Mouse (Mus musculus) gastrocnemius, postnatal 36 days (tissue): Measurements from ENCODE around the gene Dbp. TPM values are rescaled to one million over a fixed set of nuclear protein-coding genes. Genes with fewer than 3 reads are reported as not detected.

ENCODE experiments used
- DNase-seq, 2 experiments: peaks; one replicate each; pipeline ENCODE4 v3.0.0; 2022
- intact Hi-C: fragments of 180-260 bp; cut with DNase I; formaldehyde crosslinking; loops from one replicate; pipeline ENCODE4 v1.15.1; 2025
- total RNA-seq, 2 experiments: library from RNA; stranded (reverse); gene quantifications; 2 replicates each; pipeline ENCODE4 v1.2.3; 2021

Gene Dbp
- total RNA-seq, 2 experiments from 2014 or later = 52.8 to 118 TPM

DNA sequence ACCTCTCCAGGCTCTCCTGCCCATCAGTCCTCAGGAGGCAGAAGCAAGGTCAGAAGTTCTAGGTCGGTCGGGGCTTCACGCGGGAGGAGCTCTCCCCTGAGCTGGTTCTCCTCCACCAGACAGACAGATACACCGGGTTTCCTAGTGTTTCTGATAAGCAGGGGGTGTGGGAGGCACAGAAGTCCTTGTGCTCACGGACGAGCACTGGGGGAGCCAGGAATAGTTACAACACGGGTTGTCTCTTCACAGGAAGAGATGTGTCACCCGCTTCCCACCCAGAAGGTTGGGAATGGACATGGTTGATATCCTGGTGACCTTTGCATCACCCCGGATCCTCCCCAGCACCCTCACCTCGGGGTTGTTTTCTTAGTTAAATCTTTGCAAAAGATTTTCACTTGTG lies 15.1 kb upstream of the Dbp start:
- intact Hi-C loops = loop anchor here (5.0 kb wide), 1 partner anchor 32 kb away; no protein-coding TSS in a partner anchor
- DNase-seq = no peak

DNA sequence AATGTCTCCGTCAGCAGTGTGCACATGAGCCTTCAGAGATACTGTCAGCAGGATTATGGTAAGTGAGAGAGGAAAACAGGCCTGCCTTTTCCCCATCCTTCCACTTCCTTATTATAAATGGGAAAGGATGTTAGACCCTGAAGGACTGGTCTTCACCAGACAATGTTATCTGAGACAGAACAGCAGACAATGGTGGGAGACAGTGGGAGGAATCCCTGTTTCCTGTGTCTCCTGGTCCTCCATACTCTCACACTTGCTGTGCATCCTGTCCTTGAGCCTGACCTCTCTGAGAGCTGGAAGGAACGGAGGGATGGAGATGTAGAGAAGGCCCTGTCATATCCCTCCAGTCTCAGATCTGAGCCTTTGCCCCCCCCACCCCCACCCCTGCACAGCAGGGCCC lies 12.5 kb upstream of the Dbp start:
- no peak for DNase-seq
- intact Hi-C loops = loop anchor here (5.0 kb wide), 1 partner anchor 35 kb away; no protein-coding TSS in a partner anchor

DNA sequence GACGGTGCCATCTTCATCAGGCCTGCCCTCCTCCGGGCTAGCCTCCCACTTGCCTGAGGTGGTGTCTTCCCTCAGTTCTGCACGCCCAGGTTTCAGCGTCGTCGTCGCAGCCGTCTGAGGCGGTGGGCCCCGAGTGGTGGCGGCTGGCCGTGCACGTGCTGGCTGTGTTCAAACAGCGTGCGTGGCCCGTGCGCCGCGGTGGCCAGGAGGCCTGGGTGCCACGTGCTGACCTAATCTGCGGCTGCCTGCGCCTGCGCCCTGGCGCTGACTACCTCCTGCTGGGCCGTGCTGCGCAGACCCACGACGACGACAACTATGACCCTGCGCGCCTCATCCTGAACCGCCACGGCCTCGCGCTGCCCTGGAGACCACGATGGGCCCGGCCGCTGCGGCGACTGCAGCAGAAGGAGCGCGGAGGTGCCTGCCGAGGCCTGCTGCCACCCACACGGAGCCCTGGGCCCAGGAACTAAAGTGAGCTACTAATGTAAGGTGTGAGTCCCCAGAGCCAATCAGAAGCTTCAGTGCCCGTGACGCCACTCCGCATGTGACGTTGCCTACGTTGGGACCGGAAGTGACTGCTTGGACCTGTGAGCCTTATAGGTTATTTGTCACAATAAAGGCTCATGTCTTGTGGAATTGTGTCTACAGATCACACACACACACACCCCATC lies 10.8 kb upstream of the Dbp start, which contains the start of gene Sec1:
Sec1 (minus strand) TSS at position 482 of the 671 bp plus-strand sequence.
- DNase-seq = no peak
- intact Hi-C loops = loop anchor here (5.0 kb wide), 1 partner anchor 37 kb away; no protein-coding TSS in a partner anchor

DNA sequence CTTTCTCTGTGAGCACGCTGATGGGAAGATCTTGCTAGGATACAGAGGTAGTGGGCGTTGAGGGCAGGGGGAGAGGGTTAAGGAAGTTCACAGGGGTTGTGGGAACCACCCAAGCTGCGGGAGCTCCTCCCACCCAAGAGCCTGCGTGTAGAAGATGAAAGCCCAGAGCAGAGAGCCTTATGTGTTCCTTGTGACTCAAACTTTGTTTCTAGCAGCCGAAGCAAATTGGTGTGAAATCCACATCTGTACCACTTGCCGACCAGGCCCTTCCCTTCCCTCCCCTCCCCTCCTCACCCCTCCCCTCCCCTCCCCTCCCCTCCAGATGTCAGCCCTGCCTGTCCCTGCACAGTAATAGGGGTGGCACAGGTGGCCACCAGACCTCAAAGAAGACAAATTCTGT lies 9.8 kb upstream of the Dbp start:
- intact Hi-C loops = no loop called here
- no peak for DNase-seq

DNA sequence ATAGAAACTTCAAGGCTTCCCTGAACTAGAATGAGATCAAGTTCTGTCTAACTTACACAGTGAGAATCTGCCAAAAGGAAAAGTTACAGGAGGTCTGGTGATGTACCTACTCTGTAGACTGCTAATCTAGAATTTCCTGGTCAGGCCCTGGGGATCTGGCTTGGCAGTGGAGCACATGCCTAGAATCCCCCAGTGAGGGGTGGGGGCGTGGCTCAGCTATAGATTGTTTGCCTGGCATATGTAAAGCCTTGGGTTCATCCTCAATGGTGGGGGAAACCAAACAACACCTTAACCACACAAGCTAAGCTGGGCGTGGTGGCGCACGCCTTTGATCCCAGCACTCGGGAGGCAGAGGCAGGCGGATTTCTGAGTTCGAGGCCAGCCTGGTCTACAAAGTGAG lies 7.0 kb upstream of the Dbp start:
- intact Hi-C loops = no loop called here

DNA sequence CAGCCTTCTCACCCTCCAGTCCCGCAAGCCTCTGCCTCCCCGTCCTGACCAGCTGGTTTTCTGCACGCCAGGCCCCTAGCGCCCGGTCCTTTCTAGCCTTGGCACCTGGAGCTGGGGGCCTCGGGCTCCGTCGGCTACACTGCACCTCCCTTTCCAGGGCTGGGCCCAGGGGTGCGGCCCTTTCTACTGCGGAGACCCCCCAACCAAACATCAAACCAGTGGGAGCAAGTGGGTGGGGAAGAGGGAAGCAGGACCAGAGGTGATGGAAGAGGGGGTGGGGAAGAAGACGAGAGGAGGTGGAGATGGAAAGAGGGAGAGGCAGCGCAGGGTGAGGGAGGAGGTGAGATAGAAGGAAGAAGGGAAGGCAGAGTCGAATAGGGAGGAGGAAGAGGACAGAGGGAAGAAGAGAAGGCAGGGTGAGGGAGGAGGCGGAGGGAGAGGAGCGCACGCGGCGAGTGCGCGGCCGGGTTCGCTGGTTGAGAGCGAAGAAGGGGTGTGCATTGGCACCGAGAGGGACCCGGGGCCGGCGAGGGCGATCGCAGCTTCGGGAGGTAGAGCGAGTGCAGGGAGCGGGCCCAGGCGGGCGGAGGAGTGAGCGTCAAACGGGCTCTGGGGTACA lies 5.3 kb upstream of the Dbp start, which contains the start of gene Car11:
Car11 (plus strand) TSS at position 321 of the 619 bp plus-strand sequence.
- intact Hi-C loops = no loop called here
- DNase-seq = no peak

More for the DNA sequence above, 7.0 kb upstream of the Dbp start:
- DNase-seq = no peak

DNA sequence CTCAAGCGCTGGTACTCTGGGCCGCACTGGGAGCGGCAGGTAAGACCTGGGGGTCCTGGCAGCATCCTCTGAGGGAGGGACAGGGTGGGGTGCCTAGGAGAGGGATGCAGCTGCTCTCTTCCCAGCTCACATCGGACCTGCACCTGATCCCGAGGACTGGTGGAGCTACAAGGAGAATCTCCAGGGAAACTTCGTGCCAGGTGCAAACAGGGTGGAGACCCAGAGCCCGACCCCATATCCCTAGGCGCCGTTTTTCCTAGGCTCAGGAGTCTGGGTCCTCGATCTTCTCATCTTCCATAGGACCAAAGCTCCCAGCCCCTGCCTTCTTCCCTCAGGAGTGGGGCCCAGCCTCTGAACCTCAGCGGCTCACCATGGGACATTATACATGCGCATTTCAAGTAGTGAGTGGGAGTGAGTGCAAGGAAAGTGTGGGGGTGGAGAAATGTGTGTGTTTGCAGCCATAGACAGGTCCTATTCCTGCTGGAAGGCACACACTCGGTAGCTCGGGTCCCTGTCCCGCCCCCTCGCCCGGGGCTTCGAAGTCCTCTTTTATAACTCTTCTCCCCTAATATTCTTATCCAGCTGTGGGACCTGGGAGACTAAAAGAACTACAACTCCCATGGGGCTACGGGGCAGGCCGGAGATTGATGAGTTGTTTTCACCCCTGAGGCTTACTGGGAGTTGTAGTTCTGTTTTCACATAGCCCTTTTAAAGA lies 4.4 kb upstream of the Dbp start:
- intact Hi-C loops = no loop called here
- peak; percentile 62 to 65 for DNase-seq

DNA sequence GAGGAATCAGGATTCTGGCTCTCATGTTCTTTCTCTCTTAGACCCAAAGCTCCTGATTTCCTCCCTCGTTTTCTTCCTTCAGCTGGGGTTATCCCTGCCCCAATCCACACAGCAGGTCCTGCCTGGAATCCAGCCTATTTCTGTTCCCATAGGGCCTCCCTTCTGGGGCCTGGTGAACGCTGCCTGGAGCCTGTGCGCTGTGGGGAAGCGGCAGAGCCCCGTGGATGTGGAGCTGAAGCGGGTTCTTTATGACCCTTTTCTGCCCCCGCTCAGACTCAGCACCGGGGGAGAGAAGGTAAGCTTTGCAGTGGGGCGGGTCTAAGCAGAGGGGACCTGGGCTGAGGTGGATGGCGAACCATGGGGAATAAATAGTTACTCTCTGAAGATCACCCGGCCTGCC lies 3.8 kb upstream of the Dbp start:
- DNase-seq = no peak
- intact Hi-C loops = no loop called here

DNA sequence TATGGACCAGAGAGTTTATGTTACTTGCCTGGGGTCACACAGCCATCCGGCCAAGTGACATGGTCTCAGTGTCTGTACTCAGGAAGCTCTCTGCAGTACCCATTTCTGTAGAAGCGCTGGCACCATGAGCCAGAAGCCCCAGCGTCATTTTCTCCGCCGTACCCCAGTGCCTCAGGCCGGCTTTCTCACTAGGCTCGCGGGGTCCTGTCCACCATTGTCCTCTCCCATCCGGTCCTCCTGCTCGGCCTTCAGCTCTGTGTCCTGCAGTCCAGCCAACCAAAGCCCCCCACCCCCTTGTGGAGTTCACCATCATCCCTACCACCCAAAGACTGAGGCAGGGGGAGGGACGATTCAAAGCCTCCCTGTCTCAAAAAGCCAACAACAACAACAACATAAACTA lies 3.3 kb upstream of the Dbp start:
- DNase-seq = no peak
- intact Hi-C loops = no loop called here

DNA sequence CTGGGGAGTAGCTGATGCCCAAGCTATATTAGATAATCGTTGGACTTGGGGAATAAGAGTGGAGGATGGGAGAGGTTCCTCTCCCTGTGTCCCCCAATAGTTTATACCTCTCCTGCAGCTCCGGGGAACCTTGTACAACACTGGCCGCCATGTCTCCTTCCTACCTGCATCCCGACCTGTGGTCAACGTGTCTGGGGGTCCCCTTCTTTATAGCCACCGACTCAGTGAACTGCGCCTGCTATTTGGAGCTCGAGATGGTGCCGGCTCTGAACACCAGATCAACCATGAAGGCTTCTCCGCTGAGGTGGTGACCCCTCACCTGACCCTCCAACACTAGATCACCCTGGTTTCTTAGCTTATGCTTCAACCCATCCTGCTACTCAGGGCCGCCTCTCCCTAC lies 2.6 kb upstream of the Dbp start:
- DNase-seq = no peak
- intact Hi-C loops = no loop called here

DNA sequence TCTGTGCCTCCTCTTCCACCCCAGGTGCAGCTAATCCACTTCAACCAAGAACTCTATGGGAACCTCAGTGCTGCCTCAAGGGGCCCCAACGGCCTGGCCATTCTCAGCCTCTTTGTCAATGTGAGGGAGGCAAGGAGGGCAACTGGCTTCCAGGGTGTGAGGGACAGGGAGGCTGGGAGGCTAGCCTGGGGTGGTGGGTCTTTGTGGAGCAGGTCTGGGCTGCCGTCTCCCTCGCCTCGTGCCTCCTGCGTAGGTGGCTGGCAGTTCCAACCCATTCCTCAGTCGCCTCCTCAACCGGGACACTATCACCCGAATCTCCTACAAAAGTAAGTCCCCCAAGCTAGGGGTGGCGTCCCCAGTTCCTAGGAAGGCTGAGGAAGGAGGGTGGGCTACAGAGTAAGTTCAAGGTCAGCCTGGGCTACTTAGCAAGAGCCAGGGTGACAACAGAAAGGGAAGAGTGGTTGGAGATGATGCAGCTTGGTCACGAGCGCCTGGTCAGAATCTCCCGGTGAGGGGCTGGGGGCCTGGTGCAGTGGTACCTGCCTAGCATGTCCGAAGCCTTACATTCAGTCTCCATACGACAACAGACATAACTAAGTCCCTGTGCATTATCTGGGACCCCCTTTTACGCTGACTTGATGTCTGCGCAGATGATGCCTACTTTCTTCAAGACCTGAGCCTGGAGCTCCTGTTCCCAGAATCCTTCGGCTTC lies 1.9 kb upstream of the Dbp start:
- DNase-seq = no peak
- intact Hi-C loops = no loop called here

DNA sequence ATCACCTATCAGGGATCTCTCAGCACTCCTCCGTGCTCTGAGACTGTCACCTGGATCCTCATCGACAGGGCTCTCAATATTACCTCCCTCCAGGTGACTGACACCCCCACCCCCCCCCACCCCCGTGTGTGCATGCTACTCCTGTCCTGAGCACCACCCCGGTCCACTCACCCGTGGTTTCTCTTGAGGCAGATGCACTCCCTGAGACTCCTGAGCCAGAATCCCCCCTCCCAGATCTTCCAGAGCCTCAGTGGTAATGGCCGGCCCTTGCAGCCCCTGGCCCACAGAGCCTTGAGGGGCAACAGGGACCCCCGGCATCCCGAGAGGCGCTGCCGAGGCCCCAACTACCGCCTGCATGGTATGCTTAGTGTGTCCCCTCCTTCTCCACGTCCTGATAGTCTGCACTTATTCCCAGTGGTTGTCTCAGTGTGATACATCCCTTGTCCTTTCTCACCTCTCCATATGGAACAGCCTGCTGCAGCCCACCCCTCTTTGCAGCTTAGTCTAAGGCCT lies 1.3 kb upstream of the Dbp start:
- DNase-seq = peak in 1 of 2 experiments; percentile 16
- intact Hi-C loops = no loop called here

DNA sequence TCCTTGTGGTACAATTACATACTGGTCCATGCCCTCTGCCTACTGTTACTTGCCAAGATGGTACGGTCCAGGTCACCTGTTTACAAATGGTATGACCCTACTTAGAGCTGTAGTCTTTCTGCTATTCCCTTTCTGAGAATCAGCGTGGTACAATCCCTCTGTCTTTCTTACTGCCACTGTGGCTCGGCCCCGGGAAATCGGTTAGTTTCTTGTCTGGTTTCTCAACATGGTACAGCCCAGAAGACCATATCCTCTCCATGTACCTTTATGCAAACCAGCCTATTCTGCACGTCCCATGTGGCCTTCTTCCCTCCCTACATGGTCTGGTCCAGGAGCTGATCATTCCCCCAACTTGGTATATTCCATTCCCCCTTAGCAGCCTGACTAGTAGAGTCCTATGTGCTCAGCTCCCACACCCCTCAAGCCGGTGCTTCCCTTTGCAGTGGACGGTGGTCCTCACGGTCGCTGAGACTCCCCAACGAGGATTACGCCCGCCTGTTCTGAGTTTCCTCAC lies 785 bp upstream of the Dbp start:
- peak; percentile 45 to 68 for DNase-seq
- intact Hi-C loops = no loop called here

DNA sequence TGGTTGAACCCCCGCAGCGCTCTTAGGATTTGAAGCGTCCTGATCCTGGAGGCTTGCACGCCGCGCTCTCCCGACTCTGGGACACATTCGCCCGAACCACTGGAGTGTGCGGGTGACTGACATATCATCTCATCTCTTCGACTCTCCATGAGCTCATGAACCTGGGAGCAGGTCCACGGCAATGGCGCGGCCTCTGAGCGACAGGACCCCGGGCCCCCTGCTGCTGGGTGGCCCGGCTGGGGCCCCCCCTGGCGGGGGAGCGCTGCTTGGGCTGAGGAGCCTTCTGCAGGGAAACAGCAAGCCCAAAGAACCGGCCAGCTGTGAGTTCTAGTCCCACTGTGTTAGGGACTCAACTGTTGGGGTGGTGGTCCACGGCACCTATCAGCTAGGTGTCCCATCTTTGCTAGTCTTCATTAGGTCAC lies 566 bp downstream of the Dbp start:
- intact Hi-C loops = no loop called here
- DNase-seq = no peak

DNA sequence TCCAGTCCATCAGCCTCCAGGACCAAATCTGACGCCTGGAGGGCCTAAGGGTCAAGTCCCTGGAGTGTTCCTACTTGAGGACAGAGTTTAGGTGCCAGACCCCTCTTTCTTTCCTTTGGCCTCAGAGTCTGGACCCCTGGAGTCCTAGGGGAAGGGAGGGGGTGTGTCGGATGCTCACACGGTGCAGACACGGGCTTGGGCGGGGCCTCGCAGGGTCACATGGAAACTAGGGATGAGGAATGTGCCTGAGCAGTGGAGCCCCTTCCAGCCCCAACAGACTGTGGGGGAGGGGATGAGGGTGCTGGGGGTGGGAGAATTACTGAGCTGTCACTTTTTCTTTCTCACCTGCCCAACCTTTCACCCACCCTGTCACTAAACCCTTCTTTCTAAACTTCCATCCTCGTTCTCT lies 989 bp downstream of the Dbp start:
- intact Hi-C loops = no loop called here
- DNase-seq = peak; percentile 90 to 91

DNA sequence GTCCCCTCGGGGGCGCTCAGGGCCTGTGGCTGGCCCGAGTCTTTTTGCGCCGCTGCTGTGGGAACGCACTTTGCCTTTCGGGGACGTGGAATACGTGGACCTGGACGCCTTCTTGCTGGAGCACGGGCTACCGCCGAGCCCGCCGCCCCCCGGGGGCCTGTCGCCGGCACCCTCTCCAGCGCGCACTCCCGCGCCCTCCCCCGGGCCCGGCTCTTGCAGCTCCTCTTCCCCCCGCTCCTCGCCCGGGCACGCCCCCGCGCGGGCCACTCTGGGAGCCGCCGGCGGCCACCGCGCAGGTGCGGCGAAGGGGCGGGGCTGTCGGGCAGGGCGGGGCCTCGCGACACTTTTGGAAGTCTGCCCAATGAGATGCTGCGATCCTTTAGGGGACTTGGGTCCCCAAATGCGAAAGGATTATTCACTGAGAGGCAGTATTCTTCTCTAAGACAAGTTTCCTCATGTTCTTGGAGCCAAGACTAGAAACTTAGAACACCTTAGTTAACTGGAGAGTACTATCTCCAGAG lies 1.9 kb downstream of the Dbp start:
- intact Hi-C loops = no loop called here
- peak; percentile 83 to 90 for DNase-seq

DNA sequence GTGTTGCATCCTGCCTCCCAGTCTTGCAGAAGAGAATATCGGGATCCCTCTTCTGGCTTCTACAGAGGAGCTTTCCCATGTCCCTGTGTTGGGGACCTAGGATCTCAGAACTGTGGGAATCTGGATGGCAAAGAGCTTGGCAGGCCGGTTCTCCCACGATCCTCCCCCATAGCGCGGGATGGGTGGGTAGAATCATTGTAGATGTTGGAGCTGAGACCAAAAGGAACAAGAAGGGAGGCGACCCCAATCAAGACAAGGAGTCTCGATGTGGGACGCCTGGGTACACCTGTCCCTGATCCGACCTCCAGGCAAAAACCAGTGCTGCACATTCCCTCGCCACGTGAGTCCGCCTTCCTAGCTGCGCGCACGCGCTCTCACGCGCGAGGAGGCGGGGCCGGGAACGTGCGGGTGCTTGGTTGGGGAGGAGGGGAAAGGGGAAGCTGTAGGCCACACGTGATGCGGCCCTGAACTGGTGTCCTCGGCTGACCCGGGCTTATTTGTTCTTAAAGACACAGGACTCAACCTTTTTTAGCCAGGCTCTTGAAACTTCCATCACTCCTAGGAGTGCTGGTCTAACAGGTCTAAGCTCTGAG lies 2.6 kb downstream of the Dbp start:
- intact Hi-C loops = no loop called here
- peak; percentile 96 to 97 for DNase-seq

DNA sequence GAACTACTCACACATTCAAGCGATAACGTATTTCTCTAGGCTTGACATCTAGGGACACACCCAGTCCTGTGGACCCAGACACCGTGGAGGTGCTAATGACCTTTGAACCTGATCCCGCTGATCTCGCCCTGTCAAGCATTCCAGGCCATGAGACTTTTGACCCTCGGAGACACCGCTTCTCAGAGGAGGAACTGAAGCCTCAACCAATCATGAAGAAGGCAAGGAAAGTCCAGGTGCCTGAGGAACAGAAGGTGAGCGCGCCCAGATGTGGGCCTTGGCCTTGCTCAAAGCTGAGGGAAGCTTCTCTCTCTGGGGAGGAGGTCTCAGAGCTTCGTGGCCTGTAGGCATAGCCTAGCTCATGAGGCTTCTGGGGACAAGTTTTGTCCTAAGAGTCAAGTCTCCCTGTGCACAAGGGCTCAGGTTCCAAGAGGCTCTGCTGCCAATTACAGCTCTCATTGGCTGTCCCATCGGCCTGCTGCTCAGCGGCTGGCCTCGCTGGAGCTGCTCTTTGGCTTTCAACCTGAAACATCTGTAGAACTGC lies 3.4 kb downstream of the Dbp start:
- DNase-seq = peak in 1 of 2 experiments; percentile 52
- intact Hi-C loops = no loop called here

DNA sequence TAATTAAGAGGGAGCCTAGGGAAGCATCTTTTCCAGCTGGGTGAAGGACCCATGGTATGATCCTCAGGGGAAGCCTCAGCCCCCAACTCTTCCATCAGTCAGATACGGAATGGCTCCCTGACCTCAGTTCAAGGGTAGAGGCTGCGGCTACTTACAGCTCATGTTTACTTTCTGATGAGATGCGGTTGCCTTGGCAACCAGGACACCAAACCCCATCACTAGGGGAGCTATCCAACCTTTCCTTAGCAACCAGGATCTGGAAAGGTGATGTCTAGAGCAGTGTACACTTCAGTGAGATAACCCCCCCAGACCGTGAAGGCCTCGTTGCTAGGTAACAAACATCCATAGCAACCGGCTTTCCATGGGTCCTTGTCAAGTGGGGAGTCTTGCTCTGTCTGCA lies 4.1 kb downstream of the Dbp start:
- intact Hi-C loops = no loop called here
- no peak for DNase-seq
